Mouse (Mus musculus) hindbrain, embryonic 14.5 days (tissue): ENCODE data around the gene Ubr7. TPM values are rescaled to one million over a fixed set of nuclear protein-coding genes. Genes with fewer than 3 reads are reported as not detected.
A peak's percentile ranks its signal among the peaks of the same experiment; 100 is the strongest.

Experiments used
- ATAC-seq: fragments of 200-750 bp; cut with Nextera tagmentation; 2 replicates; pipeline ENCODE4 v1.8.0; 2017; ENCODE audit warnings: moderate number of reproducible peaks, mild to moderate bottlenecking, moderate TSS enrichment, moderate library complexity; ENCODE audit not compliant: low FRiP score
- DNase-seq: peaks from one replicate; pipeline ENCODE4 v3.0.0-alpha.2; 2015; ENCODE audit warnings: low spot score
- H3K27ac ChIP-seq: fragments of 300-500 bp; sonication (generic); 2 replicates; pipeline ENCODE4 v1.5.1; 2014; ENCODE audit warnings: mild to moderate bottlenecking, moderate library complexity
- H3K27me3 ChIP-seq: fragments of 300-500 bp; sonication (generic); 2 replicates; pipeline ENCODE4 v1.6.1; 2014; ENCODE audit warnings: mild to moderate bottlenecking, low read length, mixed read lengths; ENCODE audit not compliant: control insufficient read depth, insufficient read depth
- H3K36me3 ChIP-seq: fragments of 300-500 bp; sonication (generic); replicated peaks from 2 replicates; pipeline ENCODE4 v1.6.1; 2014; ENCODE audit not compliant: control insufficient read depth, insufficient read depth
- H3K4me1 ChIP-seq: fragments of 300-500 bp; sonication (generic); replicated peaks from 2 replicates; pipeline ENCODE4 v1.6.1; 2014; ENCODE audit warnings: antibody characterized with exemption, low read length, mixed read lengths; ENCODE audit not compliant: control insufficient read depth, insufficient read depth
- H3K4me2 ChIP-seq: fragments of 300-500 bp; sonication (generic); replicated peaks from 2 replicates; pipeline ENCODE4 v1.6.1; 2014; ENCODE audit warnings: mild to moderate bottlenecking, moderate library complexity
- H3K4me3 ChIP-seq: fragments of 300-500 bp; sonication (generic); replicated peaks from 2 replicates; pipeline ENCODE4 v1.5.1; 2014; ENCODE audit warnings: mild to moderate bottlenecking, low read length
- H3K9ac ChIP-seq: fragments of 300-500 bp; sonication (generic); 2 replicates; pipeline ENCODE4 v1.6.1; 2014
- H3K9me3 ChIP-seq: fragments of 300-500 bp; sonication (generic); 2 replicates; pipeline ENCODE4 v1.6.1; 2016; ENCODE audit warnings: low read length; ENCODE audit not compliant: control insufficient read depth
- WGBS: fragments of 180-500 bp; shearing (Covaris S2); extraction: QIAGEN DNeasy Blood & Tissue Kit; methylation state at CpG from one replicate; pipeline ENCODE4 v1.1.7; 2014; 5-methylcytosine and 5-hydroxymethylcytosine counted together
- polyA plus RNA-seq: library from polyadenylated mRNA; unstranded; fragments of >200 nt; fragmentation: Nextera tagmentation; extraction: Ambion mirVana; gene quantifications from 2 replicates; pipeline ENCODE4 v1.2.1, GENCODE M21; 2014

Ubr7 gene
- 44.8 and 48.6 TPM in 2 replicates for polyA plus RNA-seq

- DNase-seq (peak; percentile 97), ATAC-seq (peak; percentile 98)
- Histone ChIP-seq H3K36me3 (peaks cover 12% of the 10 kb centered on the region), H3K4me2 (peak within 1 kb of the TSS; percentile 65), H3K4me1 (peaks cover 19% of the 10 kb centered on the region), H3K27me3 (no peaks in the 10 kb centered on the region), H3K9me3 (no peaks in the 10 kb centered on the region), H3K27ac (peak within 1 kb of the TSS; percentile 90), H3K4me3 (peak within 1 kb of the TSS; percentile 79), H3K9ac (peak within 1 kb of the TSS; percentile 74)
- WGBS: under 1% methylated on average over 73 of the region's 73 CpGs
Measured at GRCm38 (mm10) chr12:102757689-102758402, at the start of gene Ubr7, which contains the start of the genes Gm28051 and Gon7. Gene Ubr7 (plus strand): TSS chr12:102757967. Gene Gm28051 (minus strand): TSS chr12:102757765. Gene Gon7 (minus strand): TSS chr12:102757803.

- Histone ChIP-seq H3K4me3 (no peak overlapping the region), H3K4me1 (peaks cover 11% of the 10 kb centered on the region), H3K9ac (no peak overlapping the region), H3K27me3 (no peaks in the 10 kb centered on the region), H3K27ac (no peak overlapping the region), H3K9me3 (no peaks in the 10 kb centered on the region), H3K36me3 (no peaks in the 10 kb centered on the region), H3K4me2 (no peak overlapping the region)
- ATAC-seq: no peak
- DNase-seq: no peak
- 69% methylated on average over 11 of the region's 11 CpGs for WGBS
Measured at GRCm38 (mm10) chr12:102708220-102708619, 49.5 kb upstream of the Ubr7 start.

GRCm38 (mm10) chr12:102709896-102710295 lies 47.9 kb upstream of the Ubr7 start:
- ATAC-seq: no peak
- no peak overlapping the region for H3K4me2 ChIP-seq
- no peak overlapping the region for H3K9ac ChIP-seq
- DNase-seq: no peak
- H3K27ac ChIP-seq: no peak overlapping the region
- no peaks in the 10 kb centered on the region for H3K9me3 ChIP-seq
- 91% methylated on average over 5 of the region's 5 CpGs for WGBS
- no peaks in the 10 kb centered on the region for H3K36me3 ChIP-seq
- no peaks in the 10 kb centered on the region for H3K27me3 ChIP-seq
- H3K4me3 ChIP-seq: no peak overlapping the region
- no peaks in the 10 kb centered on the region for H3K4me1 ChIP-seq

- no peak for DNase-seq
- WGBS: 57% methylated on average over 4 of the region's 4 CpGs
Measured at GRCm38 (mm10) chr12:102710851-102711375, 46.9 kb upstream of the Ubr7 start.

GRCm38 (mm10) chr12:102713153-102713865 lies 44.5 kb upstream of the Ubr7 start:
- H3K4me2 ChIP-seq: no peak overlapping the region
- H3K9ac ChIP-seq: no peak overlapping the region
- H3K4me1 ChIP-seq: no peaks in the 10 kb centered on the region
- H3K4me3 ChIP-seq: no peak overlapping the region
- ATAC-seq (no peak), DNase-seq (no peak)
- no peak overlapping the region for H3K27ac ChIP-seq
- 83% methylated on average over 20 of the region's 20 CpGs for WGBS
- H3K27me3 ChIP-seq: no peaks in the 10 kb centered on the region
- no peaks in the 10 kb centered on the region for H3K36me3 ChIP-seq
- no peaks in the 10 kb centered on the region for H3K9me3 ChIP-seq

More at GRCm38 (mm10) chr12:102710851-102711375, 46.9 kb upstream of the Ubr7 start:
- H3K4me1 ChIP-seq: no peaks in the 10 kb centered on the region
- no peak overlapping the region for H3K4me2 ChIP-seq
- no peak overlapping the region for H3K9ac ChIP-seq
- H3K9me3 ChIP-seq: no peaks in the 10 kb centered on the region
- no peak overlapping the region for H3K27ac ChIP-seq
- no peaks in the 10 kb centered on the region for H3K27me3 ChIP-seq
- H3K4me3 ChIP-seq: no peak overlapping the region
- ATAC-seq: no peak
- no peaks in the 10 kb centered on the region for H3K36me3 ChIP-seq

GRCm38 (mm10) chr12:102714116-102714515 lies 43.7 kb upstream of the Ubr7 start:
- H3K9me3 ChIP-seq: no peaks in the 10 kb centered on the region
- DNase-seq (no peak), ATAC-seq (no peak)
- H3K27ac ChIP-seq: no peak overlapping the region
- no peak overlapping the region for H3K9ac ChIP-seq
- H3K4me3 ChIP-seq: no peak overlapping the region
- H3K4me1 ChIP-seq: no peaks in the 10 kb centered on the region
- 58% methylated on average over 2 of the region's 2 CpGs for WGBS
- H3K27me3 ChIP-seq: no peaks in the 10 kb centered on the region
- H3K4me2 ChIP-seq: no peak overlapping the region
- H3K36me3 ChIP-seq: no peaks in the 10 kb centered on the region

GRCm38 (mm10) chr12:102714654-102715395 lies 42.9 kb upstream of the Ubr7 start:
- no peak overlapping the region for H3K4me2 ChIP-seq
- WGBS: 85% methylated on average over 10 of the region's 10 CpGs
- no peaks in the 10 kb centered on the region for H3K4me1 ChIP-seq
- H3K36me3 ChIP-seq: no peaks in the 10 kb centered on the region
- no peak for DNase-seq
- no peak for ATAC-seq
- no peak overlapping the region for H3K4me3 ChIP-seq
- no peaks in the 10 kb centered on the region for H3K27me3 ChIP-seq
- no peak overlapping the region for H3K9ac ChIP-seq
- no peak overlapping the region for H3K27ac ChIP-seq
- H3K9me3 ChIP-seq: no peaks in the 10 kb centered on the region

GRCm38 (mm10) chr12:102719552-102720315 lies 38.0 kb upstream of the Ubr7 start:
- Histone ChIP-seq H3K27me3 (no peaks in the 10 kb centered on the region), H3K9me3 (no peaks in the 10 kb centered on the region), H3K4me1 (no peaks in the 10 kb centered on the region), H3K36me3 (no peaks in the 10 kb centered on the region), H3K9ac (no peak overlapping the region), H3K4me3 (no peak overlapping the region), H3K4me2 (no peak overlapping the region; the same call in 1 of the 2 replicates), H3K27ac (no peak overlapping the region)
- DNase-seq (peak; percentile 80), ATAC-seq (peak; percentile 74)
- WGBS: 29% methylated on average over 13 of the region's 13 CpGs
